Mouse (Mus musculus) forebrain, embryonic 15.5 days (tissue): ENCODE results near the gene Acacb. TPM values are rescaled to one million over a fixed set of nuclear protein-coding genes. Genes with fewer than 3 reads are reported as not detected.

Experiments
- ATAC-seq: fragments of 200-750 bp; cut with Nextera tagmentation; replicated peaks from 2 replicates; pipeline ENCODE4 v1.8.0; 2017; ENCODE audit warnings: mild to moderate bottlenecking, moderate TSS enrichment, moderate library complexity
- H3K27ac ChIP-seq: fragments of 300-500 bp; sonication (generic); replicated peaks from 2 replicates; pipeline ENCODE4 v1.5.1; 2015; ENCODE audit warnings: mild to moderate bottlenecking, inconsistent platforms
- H3K27me3 ChIP-seq: fragments of 300-500 bp; sonication (generic); 2 replicates; pipeline ENCODE4 v1.6.1; 2015; ENCODE audit warnings: inconsistent platforms
- H3K36me3 ChIP-seq: fragments of 300-500 bp; sonication (generic); 2 replicates; pipeline ENCODE4 v1.6.1; 2015; ENCODE audit warnings: mild to moderate bottlenecking, inconsistent platforms
- H3K4me1 ChIP-seq: fragments of 300-500 bp; sonication (generic); 2 replicates; pipeline ENCODE4 v1.6.1; 2015; ENCODE audit warnings: inconsistent platforms
- H3K4me2 ChIP-seq: fragments of 300-500 bp; sonication (generic); replicated peaks from 2 replicates; pipeline ENCODE4 v1.6.1; 2015; ENCODE audit warnings: mild to moderate bottlenecking, inconsistent platforms
- H3K4me3 ChIP-seq: fragments of 300-500 bp; sonication (generic); 2 replicates; pipeline ENCODE4 v1.5.1; 2015; ENCODE audit warnings: mild to moderate bottlenecking, inconsistent platforms
- H3K9ac ChIP-seq: fragments of 300-500 bp; sonication (generic); replicated peaks from 2 replicates; pipeline ENCODE4 v1.6.1; 2015; ENCODE audit warnings: mild to moderate bottlenecking, inconsistent platforms
- H3K9me3 ChIP-seq: fragments of 300-500 bp; sonication (generic); 2 replicates; pipeline ENCODE4 v1.6.1; 2016; ENCODE audit warnings: inconsistent platforms
- WGBS: fragments of 180-500 bp; shearing (Covaris S2); methylation state at CpG from one replicate; pipeline ENCODE4 v1.1.7; 2015; ENCODE audit warnings: mixed read lengths; 5-methylcytosine and 5-hydroxymethylcytosine counted together
- polyA plus RNA-seq: library from polyadenylated mRNA; unstranded; fragments of >200 nt; fragmentation: Nextera tagmentation; extraction: Ambion mirVana; gene quantifications from 2 replicates; pipeline ENCODE4 v1.2.1, GENCODE M21; 2015

Acacb gene
- polyA plus RNA-seq, 1 experiment from 2014 or later, result 3.0 TPM

GRCm38 (mm10) chr5:114299883-114300610 lies 153.7 kb downstream of the Acacb start:
- H3K4me2 ChIP-seq, result no peak overlapping the region
- WGBS, result 46% methylated on average over 24 of the region's 24 CpGs
- no peaks in the 10 kb centered on the region for H3K36me3 ChIP-seq
- H3K27me3 ChIP-seq, result peaks cover 10% of the 10 kb centered on the region; the same call in 1 of the 2 replicates
- no peak overlapping the region for H3K4me3 ChIP-seq
- no peak overlapping the region for H3K9ac ChIP-seq
- peaks cover 35% of the 10 kb centered on the region for H3K4me1 ChIP-seq
- no peaks in the 10 kb centered on the region for H3K9me3 ChIP-seq
- H3K27ac ChIP-seq, result no peak overlapping the region
- ATAC-seq, result no peak

Other genes with a start within 250 kb of the Acacb start
- 221 and 224 TPM in 2 replicates for gene Coro1c, start 237.8 kb upstream of the Acacb start, polyA plus RNA-seq
- gene Ssh1, start 152.6 kb upstream of the Acacb start, polyA plus RNA-seq, result 12.8 and 13.8 TPM in 2 replicates
- not detected in 2 replicates for gene Dao, start 142.8 kb upstream of the Acacb start, polyA plus RNA-seq
- gene Usp30, start 81.1 kb upstream of the Acacb start, polyA plus RNA-seq, result 18.4 and 20.4 TPM in 2 replicates
- 81.8 and 87.2 TPM in 2 replicates for gene Svop, start 55.0 kb upstream of the Acacb start, polyA plus RNA-seq
- gene Alkbh2, start 18.3 kb upstream of the Acacb start, polyA plus RNA-seq, result 6.2 and 7.3 TPM in 2 replicates
- gene Ung, start 16.1 kb upstream of the Acacb start, polyA plus RNA-seq, result 22.7 and 25.8 TPM in 2 replicates
- 0.11 and 0.56 TPM in 2 replicates for gene Foxn4, start 127.3 kb downstream of the Acacb start, polyA plus RNA-seq
- gene Myo1h, start 142.6 kb downstream of the Acacb start, polyA plus RNA-seq, result 0.57 and 0.80 TPM in 2 replicates
- gene Kctd10, start 234.0 kb downstream of the Acacb start, polyA plus RNA-seq, result 85.7 and 89.3 TPM in 2 replicates
- 40.9 and 41.3 TPM in 2 replicates for gene Ube3b, start 234.1 kb downstream of the Acacb start, polyA plus RNA-seq